Mouse (Mus musculus) kidney, adult 8-10 months (tissue): ENCODE results near the gene Apobec1.
"Not testable (repeated sequence)": the region's sequence is repeated elsewhere in the genome, so short reads cannot be mapped to it uniquely, and the experiment has no call there.

Experiments
- DNase-seq, 2 experiments: peaks; one replicate each; pipeline ENCODE4 v3.0.0; 2022

Gene Apobec1

DNA sequence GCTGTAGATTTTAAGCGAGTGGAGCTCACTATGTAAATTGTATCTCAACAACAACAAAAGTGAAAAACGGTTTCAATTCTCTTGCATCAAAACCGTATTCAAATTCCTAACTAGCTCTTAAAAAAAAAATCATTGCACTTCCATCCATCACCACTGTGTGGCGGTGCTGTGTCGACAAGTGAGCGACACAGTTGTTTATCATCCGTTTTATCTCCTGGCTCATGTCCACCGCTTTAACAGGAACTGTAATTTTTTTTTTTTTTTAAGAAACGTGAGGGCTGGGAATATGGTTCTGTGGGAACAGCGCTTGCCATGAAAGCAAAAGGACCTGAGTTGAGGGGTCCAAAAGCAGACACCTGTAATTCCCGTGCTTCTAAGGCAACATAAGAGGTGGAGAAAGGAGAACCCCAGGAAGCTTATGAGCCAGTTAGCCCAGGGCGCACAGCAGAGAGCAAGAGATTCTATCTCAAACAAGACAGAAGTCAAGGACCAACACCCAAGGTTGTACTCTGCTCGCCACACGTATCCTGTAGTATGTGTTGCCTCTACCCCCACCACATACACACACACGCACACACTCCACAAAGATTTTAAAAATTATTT lies 45.2 kb downstream of the Apobec1 start:
- DNase-seq = peak; percentile 49 to 67

DNA sequence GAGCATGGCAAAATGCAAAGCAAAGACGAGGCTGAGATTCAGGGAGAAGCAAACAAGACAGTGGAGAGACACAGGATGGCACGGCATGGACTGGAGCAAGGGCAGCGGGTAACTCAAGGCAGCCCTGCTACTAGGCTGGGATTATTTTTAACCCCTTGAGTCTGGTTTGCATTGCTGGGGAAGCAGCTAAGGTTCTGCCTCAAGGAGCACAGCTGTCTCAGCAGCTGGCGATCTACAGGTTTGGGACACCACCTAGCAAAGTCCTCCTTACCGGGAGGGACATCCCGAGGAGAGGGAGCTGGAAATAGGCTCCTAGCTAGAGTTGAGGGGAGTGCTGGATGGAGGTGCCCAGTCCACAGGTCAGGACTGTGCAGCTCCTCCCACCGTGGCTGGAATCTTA lies 47.0 kb downstream of the Apobec1 start:
- DNase-seq = no peak

DNA sequence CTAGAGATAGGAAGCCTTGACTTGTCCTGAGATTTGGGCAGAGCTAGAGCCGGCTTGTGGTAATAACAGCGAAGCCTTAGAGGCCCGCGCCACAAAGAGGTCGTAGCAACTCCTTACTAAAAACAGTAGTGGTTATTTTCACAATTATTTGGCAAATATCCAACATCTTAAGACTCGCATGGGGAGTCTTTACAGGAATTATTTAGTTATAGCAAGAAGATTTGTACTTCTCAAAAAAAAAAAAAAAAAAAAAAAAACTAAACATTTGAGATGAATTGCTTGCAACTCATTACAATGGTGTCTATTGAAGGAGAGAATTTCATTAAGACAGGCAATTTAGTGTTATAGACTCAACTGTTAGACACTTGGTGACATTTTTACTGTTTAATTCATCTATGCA lies 48.1 kb downstream of the Apobec1 start:
- DNase-seq = no peak

DNA sequence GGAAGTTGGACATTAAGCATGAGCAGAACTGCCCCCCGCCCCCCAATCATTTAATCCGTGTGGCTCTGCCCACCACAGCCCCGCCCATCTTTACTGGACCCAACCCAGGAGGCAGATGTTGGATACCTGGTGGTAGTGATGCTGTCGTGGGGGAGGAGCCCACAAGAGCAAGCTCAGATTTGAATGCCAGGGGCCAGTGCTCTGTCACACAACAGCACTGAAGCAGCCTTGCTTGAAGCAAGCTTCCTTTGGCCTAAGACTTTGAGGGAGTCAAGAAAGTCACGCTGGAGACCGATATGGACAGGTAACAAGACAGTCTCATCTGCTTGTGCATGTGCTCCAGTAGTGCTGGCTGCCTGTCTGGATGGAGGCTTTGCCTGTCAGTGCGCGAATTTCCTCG lies 48.6 kb downstream of the Apobec1 start, which contains the start of gene Aicda:
Aicda (plus strand) TSS at position 196 of the 400 bp plus-strand sequence.
- DNase-seq = no peak

DNA sequence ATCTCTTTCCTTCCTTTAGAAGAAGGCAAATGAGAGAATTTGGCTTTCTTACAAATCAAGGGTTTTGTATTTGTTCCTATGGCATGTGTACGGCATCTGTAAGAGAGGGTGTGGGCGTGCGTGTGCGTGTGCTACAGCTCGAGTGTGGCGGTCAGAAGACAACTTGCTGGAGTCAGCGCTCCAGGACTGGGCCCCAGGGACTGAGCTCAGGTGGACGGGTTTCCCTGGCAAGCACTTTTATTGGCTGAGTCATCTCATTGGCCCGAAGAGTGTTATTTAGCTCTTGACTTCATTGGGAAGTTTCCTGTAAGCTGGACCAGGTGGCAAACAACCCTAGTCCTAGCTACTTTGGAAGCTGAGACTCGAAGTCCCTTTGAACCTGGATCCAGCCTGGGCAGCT lies 56.3 kb downstream of the Apobec1 start:
- no peak for DNase-seq

DNA sequence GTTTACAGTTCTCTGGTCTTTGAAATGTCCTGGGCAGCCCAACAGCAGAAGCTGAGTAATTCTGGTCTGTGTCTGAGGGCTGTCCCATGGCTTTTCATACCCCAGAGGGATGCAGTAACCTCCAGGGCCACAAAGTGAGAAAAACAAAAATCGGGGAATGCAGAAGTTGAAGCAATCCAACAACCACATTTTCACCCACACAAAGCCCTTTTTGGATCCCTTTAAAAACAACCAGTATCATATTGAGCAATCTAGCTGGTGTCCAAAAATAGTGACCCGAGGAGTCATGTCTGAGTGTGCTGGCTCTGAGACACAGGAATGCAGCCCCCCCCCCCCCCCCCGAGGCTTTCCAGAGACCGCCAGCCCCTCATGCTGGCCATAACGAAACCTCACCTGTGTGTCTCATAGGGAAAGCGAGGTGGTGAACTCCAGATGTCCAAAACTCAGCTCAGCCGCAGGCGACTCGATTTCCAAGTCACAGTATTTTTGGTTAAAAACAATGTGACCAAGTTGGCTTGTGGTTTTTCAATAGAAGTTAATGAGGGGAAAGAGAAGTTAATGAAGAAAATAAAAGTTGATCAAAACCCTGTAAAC lies 56.9 kb downstream of the Apobec1 start:
- no peak for DNase-seq

DNA sequence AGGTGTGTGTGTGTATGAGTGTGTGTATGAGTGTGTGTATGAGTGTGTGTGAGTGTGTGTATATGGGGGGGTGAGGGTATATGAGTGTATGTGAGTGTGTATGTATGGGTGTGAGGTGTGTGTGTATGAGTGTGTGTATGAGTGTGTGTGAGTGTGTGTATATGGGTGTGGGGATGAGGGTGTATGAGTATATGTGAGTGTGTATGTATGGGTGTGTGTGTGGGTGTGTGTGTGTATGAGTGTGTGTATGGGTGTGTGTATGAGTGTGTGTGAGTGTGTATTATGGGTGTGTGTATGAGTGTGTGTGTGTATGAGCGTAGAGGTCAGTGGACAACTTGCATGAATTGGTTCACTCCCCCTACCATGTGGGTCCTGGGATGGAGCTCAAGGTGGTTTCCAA lies 57.6 kb downstream of the Apobec1 start:
- no peak for DNase-seq

DNA sequence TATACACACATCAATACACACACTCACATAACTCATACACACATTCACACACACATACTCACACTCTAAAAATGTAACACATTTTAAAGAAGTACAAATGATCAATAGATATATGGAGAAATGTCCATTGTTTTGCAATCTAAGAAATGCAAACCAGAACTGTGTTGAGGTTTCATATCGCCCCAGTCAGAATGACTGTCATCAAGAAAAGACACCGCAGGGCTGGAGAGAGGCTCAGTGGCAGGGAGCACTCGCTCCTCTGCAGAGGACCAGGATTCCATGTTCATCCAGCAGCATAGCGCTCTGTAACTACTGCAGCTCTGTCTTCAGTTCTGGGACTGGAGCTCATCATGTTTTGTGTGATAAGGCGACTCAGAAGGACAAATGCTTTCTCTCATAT lies 58.7 kb downstream of the Apobec1 start:
- no peak for DNase-seq

DNA sequence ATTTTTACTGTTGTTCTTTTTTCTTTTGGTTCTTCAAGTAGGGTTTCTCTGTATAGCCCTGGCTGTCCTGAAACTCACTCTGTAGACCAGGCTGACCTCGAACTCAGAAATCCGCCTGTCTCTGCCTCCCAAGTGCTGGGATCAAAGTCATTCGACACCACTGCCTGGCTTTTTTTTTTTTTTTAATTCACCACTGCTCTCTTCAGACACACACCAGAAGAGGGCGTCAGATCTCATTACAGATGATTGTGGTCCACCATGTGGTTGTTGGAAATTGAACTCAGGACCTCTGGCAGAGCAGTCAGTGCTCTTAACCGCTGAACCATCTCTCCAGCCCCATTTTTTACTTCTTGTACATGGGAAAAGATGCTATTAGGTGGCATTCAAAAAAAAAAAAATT lies 59.8 kb downstream of the Apobec1 start:
- not testable (repeated sequence) for DNase-seq

DNA sequence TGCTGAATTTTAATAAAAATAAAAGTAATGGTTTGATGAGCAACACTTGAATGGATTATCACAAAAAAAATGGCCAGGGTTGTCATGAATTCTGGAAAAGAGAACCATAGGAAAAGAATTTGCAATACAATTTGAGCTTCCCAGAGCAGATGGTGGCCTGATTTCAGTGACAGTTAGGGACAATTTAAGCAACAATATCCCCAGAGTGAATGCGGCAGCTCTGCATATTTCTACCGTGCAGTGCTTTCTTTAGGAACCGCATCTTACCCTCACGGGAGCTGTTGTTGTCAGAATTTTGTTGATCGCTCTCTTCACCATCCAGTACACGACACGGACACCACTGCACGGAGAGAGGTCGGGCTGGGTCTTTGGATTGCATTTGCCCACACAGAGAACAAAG lies 62.7 kb downstream of the Apobec1 start:
- DNase-seq = no peak

DNA sequence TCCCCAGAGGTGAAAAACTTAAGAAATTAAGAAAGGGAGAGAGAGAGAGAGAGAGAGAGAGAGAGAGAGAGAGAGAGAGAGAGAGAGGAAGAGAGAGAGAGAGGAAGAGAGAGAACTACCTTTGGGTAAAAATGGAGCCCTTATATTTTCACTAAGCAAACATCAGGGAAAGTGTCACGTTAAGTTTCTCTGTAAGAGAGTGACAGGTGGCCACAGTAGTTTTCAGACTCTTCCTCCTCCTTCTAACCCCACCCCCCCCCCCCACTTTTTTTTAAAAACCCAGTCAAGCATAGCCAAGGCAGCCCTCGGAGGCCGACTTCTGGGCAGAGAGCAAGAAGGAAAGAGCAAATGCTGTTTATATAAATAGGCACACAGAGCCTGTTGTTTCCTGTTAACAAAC lies 68.2 kb downstream of the Apobec1 start:
- DNase-seq = peak; percentile 8 to 20

DNA sequence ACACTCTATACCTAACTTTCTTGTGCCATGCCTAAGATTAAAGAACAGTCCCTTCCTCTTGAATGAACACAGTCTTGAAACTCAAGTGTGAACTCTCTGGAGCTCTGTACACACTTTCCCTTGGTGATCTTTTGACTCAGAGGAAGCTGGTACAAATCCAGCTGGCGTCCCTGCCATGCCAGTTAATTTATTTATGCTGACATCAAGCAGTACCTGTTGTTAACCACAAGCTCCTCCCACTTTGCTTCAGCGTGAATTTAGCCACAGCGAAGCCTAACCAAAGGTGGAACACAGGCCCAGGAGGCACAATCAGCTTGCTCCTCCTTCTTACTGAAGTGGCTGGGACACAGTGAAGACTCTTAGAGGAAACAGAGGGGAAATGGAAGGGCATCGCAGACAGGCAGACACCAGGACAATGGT lies 69.4 kb downstream of the Apobec1 start:
- peak; percentile 90 for DNase-seq

DNA sequence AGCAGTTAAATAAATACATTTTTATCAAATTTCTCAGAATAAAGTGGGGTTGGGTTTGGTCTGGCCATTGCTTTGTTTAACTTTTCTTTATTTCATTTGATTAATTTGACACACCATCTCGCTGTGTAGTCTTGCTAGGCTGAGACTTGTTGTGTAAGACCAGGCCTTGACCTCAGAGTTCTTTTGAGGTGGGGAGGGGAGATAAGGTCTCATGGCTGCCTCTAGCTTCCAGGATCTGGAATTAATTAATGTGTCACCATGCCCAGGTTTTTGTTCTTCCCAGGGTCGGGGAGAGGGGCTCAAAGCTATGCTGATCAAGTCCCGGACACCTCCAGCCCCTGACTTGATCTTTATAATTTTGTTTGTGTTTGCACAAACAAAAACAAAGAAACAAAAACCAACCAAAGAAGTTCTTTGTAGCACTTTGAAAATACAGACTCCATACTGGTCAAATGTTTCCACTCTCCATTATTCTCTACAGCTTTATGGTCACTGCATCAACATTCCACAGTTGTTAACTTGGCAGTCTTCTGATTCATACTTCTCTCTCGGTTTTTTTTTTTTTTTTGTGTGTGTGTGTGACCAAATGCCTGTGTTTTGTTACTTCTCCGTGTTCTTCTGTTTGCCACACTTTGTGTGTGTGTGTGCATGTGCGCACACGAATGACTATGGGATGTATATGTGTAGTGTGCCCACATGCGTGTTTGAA lies 70.6 kb downstream of the Apobec1 start:
- DNase-seq = no peak

DNA sequence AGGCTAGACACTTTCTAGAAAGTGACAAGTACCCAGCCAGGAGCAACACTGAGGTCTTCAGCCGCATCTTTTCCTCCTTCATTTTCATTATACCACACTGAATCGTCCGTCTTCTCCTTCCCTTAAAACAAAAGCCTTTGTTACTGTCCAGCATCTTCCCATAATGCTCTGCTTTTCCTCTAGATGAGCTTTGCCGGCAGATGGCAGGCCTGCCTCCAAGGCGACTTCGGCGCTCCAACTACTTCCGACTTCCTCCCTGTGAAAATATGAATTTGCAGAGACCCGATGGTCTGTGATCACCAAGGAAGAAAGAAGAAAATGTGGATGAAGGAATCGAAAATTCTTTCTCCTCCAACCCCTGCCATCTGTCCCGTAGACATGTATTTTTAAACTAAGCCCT lies 74.1 kb downstream of the Apobec1 start:
- no peak for DNase-seq
